Mouse (Mus musculus): ENCODE results near the gene Pagr1b. TPM values are rescaled to one million over a fixed set of nuclear protein-coding genes. Genes with fewer than 3 reads are reported as not detected.

Gene Pagr1b
- polyA plus RNA-seq, 1 experiment from 2014 or later: not detected

- Histone ChIP-seq H3K27me3 (ENCODE audit: insufficient read depth, poor library complexity, severe bottlenecking) (no peaks in the 10 kb centered on the region), H3K9me3 (no peaks in the 10 kb centered on the region), H3K27ac (peak overlapping the region; percentile 96), H3K36me3 (peaks cover 36% of the 10 kb centered on the region), H3K4me1 (peaks cover 16% of the 10 kb centered on the region), H3K4me3 (peak overlapping the region; percentile 91)
- WGBS: 25% methylated on average over 14 of the region's 14 CpGs
- DNase-seq (ENCODE audit: low spot score): no peak
Measured at GRCm38 (mm10) chr7:126976878-126977459, 39.3 kb downstream of the Pagr1b start.

DNA sequence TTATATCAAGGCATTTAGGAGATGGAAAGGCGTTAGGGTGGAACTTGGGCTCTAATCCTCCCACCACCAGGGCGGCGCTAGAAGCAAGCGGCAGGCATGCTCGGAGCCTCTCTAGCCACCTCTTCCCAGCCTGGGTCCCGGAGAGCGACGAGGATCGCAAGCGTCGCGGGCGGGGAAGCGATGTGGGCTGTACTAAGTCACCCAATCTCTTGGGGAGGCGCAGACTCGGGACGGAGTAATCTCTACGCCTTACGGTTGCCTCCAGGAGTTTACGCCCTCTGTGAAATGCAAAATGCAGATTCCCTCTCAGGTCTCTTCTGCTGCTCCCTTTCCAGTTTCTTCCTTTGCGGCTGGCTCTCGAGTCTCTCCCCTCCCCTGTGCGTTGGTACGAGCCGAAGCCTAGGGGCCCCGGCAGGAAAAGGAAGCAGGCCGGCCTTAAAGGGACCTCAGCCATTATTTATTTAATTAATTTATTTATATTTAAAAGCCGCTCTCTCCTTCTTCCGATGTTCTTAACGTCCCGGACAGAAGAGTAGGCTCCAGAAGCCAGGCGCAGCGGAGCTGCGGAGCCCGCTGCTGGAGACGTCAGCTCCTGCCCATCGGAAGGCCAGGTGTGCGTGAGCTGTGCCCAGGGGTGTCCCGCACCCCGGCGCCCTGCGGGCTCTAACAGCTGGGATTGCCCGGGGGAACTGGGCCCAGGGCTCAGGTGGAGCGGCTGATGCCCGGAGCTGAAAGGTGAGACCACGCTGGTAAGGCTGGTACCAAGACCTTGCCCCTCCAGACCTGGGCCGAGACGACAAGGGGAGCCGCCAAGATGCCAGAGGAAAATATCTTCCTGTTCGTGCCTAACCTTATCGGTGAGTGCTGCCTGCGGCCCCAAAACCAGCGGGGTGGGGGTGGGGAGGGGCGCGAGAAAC lies 40.1 kb downstream of the Pagr1b start, which contains the start of gene Cdiptos:
Cdiptos (minus strand) TSS at position 149 of the 917 bp plus-strand sequence.
- H3K4me3 ChIP-seq: peak within 1 kb of the TSS; percentile 91
- peaks cover 35% of the 10 kb centered on the region for H3K36me3 ChIP-seq
- no peaks in the 10 kb centered on the region for H3K27me3 ChIP-seq (ENCODE audit: insufficient read depth, poor library complexity, severe bottlenecking)
- under 1% methylated on average over 55 of the region's 55 CpGs for WGBS
- peaks cover 16% of the 10 kb centered on the region for H3K4me1 ChIP-seq
- H3K9me3 ChIP-seq: no peaks in the 10 kb centered on the region
- DNase-seq (ENCODE audit: low spot score): peak; percentile 98
- peak within 1 kb of the TSS; percentile 96 for H3K27ac ChIP-seq

GRCm38 (mm10) chr7:126975893-126975949 lies 40.6 kb downstream of the Pagr1b start, which contains the start of gene Cdipt:
Gene Cdipt (plus strand): TSS chr7:126975914.
- H3K4me1 ChIP-seq: peaks cover 16% of the 10 kb centered on the region
- no peak for DNase-seq (ENCODE audit: low spot score)
- peak within 1 kb of the TSS; percentile 91 for H3K4me3 ChIP-seq
- 4% methylated on average over 1 of the region's 1 CpGs for WGBS
- no peaks in the 10 kb centered on the region for H3K27me3 ChIP-seq (ENCODE audit: insufficient read depth, poor library complexity, severe bottlenecking)
- H3K27ac ChIP-seq: peak within 1 kb of the TSS; percentile 96
- no peaks in the 10 kb centered on the region for H3K9me3 ChIP-seq
- peaks cover 30% of the 10 kb centered on the region for H3K36me3 ChIP-seq

DNA sequence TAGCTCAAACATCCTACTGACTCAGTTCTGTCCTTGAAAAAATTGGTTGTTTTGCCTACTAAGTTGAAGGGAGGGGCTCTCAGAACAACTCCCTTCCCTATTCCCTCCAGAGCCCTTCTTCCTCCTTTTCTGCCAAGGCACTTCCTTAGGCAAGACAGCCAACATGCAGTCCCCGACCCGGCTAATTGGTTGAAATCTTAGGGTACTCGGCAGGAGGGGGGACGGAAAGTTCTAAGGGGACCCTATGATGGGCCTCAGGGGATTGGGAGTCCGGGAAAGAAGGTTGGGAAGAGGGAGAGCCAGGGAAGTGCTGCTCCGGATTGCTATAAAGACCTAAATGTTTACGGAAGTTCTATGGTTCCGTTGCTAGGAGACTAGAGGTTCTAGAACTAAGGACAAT lies 40.8 kb downstream of the Pagr1b start:
- DNase-seq (ENCODE audit: low spot score): no peak
- no peaks in the 10 kb centered on the region for H3K27me3 ChIP-seq (ENCODE audit: insufficient read depth, poor library complexity, severe bottlenecking)
- H3K27ac ChIP-seq: peak overlapping the region; percentile 96
- 7% methylated on average over 8 of the region's 8 CpGs for WGBS
- no peaks in the 10 kb centered on the region for H3K9me3 ChIP-seq
- peaks cover 29% of the 10 kb centered on the region for H3K36me3 ChIP-seq
- peaks cover 16% of the 10 kb centered on the region for H3K4me1 ChIP-seq
- peak overlapping the region; percentile 91 for H3K4me3 ChIP-seq

DNA sequence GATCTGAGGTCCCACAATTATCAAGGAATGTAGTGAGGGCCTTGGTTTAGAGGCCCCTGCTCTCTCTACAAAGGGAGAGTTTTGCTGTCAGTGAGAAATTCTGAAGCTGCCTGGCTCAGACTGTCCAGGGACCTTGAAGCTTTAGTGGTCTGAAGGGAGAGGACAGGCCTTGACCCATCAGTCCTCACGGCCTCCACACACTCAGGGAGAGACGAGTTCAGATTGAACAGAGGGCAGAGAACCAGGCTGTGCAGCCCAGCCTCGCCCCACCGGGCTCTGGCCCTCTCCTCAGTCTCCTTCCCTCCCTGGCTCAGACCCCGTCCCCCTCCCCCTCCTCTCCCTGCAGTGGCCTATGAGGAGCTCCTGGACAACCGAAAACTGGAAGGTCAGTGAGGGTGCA lies 48.9 kb downstream of the Pagr1b start:
- Histone ChIP-seq H3K4me3 (no peak overlapping the region), H3K27me3 (ENCODE audit: insufficient read depth, poor library complexity, severe bottlenecking) (peaks cover 24% of the 10 kb centered on the region)

GRCm38 (mm10) chr7:126965568-126965967 lies 50.7 kb downstream of the Pagr1b start:
- Histone ChIP-seq H3K27me3 (ENCODE audit: insufficient read depth, poor library complexity, severe bottlenecking) (peaks cover 42% of the 10 kb centered on the region), H3K9me3 (no peaks in the 10 kb centered on the region), H3K4me1 (peaks cover 11% of the 10 kb centered on the region; the same call in 1 of the 2 replicates), H3K27ac (no peak overlapping the region), H3K4me3 (no peak overlapping the region), H3K36me3 (no peaks in the 10 kb centered on the region)
- no peak for DNase-seq (ENCODE audit: low spot score)
- WGBS: 72% methylated on average over 3 of the region's 3 CpGs

More for the DNA sequence above, 48.9 kb downstream of the Pagr1b start:
- Histone ChIP-seq H3K27ac (no peak overlapping the region), H3K9me3 (no peaks in the 10 kb centered on the region), H3K4me1 (peaks cover 11% of the 10 kb centered on the region; the same call in 1 of the 2 replicates), H3K36me3 (no peaks in the 10 kb centered on the region)
- 53% methylated on average over 6 of the region's 6 CpGs for WGBS
- DNase-seq (ENCODE audit: low spot score): no peak

DNA sequence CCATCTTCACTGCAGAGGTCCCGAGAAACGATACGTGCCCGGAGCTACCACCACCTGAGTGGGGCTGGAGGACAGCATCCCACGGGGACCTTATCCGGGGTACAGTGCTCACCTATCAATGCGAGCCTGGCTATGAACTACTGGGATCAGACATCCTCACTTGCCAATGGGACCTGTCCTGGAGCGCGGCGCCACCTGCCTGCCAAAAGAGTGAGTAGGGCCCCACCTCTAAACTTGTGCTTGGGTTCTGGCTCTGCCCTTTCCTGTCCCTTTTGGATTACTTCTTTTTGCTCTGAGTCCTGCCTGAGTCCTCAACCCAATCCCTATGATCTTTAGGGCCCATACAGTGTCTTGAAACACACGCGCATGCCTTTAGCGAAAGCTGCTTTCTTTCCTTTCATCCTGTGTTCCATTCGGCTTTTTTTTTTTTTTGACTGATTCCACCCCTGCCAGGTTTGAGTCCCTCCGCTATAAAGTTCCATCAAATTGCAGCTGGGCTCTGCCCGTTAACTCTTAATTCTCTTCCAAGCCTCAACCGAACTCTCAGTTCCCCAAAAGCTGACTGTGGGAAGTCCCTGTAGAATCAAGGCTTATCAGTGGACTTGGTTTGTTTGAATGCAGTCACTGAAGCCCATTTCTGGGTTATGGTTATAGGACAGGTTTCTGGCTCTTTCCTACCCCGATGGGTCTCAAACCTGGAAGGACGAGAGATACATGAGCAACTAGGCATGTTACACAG lies 52.6 kb downstream of the Pagr1b start:
- Histone ChIP-seq H3K36me3 (no peaks in the 10 kb centered on the region), H3K4me1 (peaks cover 11% of the 10 kb centered on the region; the same call in 1 of the 2 replicates), H3K27ac (no peak overlapping the region), H3K27me3 (ENCODE audit: insufficient read depth, poor library complexity, severe bottlenecking) (peaks cover 44% of the 10 kb centered on the region), H3K4me3 (no peak overlapping the region; the same call in 1 of the 2 replicates), H3K9me3 (no peaks in the 10 kb centered on the region)
- DNase-seq (ENCODE audit: low spot score): no peak
- 25% methylated on average over 19 of the region's 19 CpGs for WGBS

DNA sequence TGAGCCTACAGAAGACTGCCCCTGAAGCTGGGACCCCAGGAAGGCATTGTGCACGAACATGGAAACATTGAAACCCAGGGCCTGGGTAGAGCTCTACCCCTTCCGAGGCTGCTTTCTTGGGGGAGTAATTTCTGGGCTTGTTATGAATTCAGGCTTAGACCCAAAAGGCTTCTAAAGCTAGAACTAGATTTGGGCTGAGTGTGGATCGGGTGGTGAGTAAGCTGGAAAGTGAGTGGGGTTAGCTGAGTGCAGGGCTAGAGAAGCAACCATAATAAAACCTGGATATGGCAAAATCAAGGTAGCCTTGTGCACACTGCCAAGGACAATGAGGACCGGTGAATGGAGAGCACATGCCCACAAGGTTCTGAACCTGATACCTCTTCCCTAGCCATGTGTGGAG lies 54.3 kb downstream of the Pagr1b start:
- peaks cover 11% of the 10 kb centered on the region; the same call in 1 of the 2 replicates for H3K4me1 ChIP-seq
- H3K27me3 ChIP-seq (ENCODE audit: insufficient read depth, poor library complexity, severe bottlenecking): peaks cover 44% of the 10 kb centered on the region
- WGBS: 77% methylated on average over 4 of the region's 4 CpGs
- no peak overlapping the region for H3K4me3 ChIP-seq
- H3K27ac ChIP-seq: no peak overlapping the region
- no peaks in the 10 kb centered on the region for H3K36me3 ChIP-seq
- no peak for DNase-seq (ENCODE audit: low spot score)
- H3K9me3 ChIP-seq: no peaks in the 10 kb centered on the region

GRCm38 (mm10) chr7:126961095-126961494 lies 55.2 kb downstream of the Pagr1b start:
- DNase-seq (ENCODE audit: low spot score): no peak
- H3K4me1 ChIP-seq: peaks cover 8% of the 10 kb centered on the region; the same call in 1 of the 2 replicates
- H3K27me3 ChIP-seq (ENCODE audit: insufficient read depth, poor library complexity, severe bottlenecking): peaks cover 44% of the 10 kb centered on the region
- WGBS: 78% methylated on average over 5 of the region's 5 CpGs
- H3K36me3 ChIP-seq: no peaks in the 10 kb centered on the region
- no peak overlapping the region for H3K27ac ChIP-seq
- no peaks in the 10 kb centered on the region for H3K9me3 ChIP-seq
- H3K4me3 ChIP-seq: no peak overlapping the region

DNA sequence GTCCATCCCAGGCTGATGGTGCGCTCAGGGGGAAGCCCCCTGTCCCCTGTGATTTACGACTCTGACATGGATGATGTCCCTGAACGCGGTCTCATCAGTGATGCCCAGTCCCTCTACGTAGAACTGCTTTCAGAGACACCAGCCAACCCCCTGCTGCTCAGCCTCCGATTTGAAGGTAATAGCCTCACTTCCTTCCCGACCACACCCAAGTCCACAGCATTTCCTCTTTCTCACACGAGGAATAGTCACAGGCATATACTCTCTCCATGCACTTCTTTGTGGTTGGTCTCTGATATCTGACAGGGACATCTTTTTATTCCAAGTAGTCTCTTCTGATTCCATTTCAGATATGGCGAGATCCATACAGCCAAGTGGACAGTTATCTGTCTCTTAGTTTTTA lies 56.5 kb downstream of the Pagr1b start:
- WGBS: 65% methylated on average over 9 of the region's 9 CpGs
- no peak for DNase-seq (ENCODE audit: low spot score)
- Histone ChIP-seq H3K27ac (no peak overlapping the region), H3K36me3 (no peaks in the 10 kb centered on the region), H3K4me3 (no peak overlapping the region), H3K4me1 (peaks cover 8% of the 10 kb centered on the region; the same call in 1 of the 2 replicates), H3K9me3 (no peaks in the 10 kb centered on the region), H3K27me3 (ENCODE audit: insufficient read depth, poor library complexity, severe bottlenecking) (peaks cover 44% of the 10 kb centered on the region)

DNA sequence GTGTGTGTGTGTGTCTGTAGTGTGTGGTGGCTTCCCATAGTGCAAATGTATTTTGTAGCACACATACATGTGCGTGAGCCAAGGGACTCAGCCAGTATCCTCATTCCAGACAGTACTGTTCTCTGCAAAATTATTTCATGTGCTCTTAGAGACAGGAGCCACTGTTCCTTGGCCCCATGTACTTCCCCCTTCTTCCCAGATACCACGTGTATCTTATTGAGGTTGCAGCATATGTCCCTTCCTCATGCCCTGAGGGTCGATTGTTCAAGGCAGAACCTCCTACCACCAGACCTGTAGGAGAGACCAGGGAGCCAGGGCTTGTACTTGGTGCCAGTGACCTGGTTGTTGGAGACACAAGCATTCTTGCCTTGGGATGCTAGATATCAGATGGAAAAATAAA lies 61.2 kb downstream of the Pagr1b start:
- no peaks in the 10 kb centered on the region for H3K36me3 ChIP-seq
- peaks cover 10% of the 10 kb centered on the region for H3K4me1 ChIP-seq
- no peak overlapping the region for H3K4me3 ChIP-seq
- no peaks in the 10 kb centered on the region for H3K9me3 ChIP-seq
- DNase-seq (ENCODE audit: low spot score): no peak
- no peak overlapping the region for H3K27ac ChIP-seq
- 45% methylated on average over 3 of the region's 3 CpGs for WGBS
- peaks cover 42% of the 10 kb centered on the region for H3K27me3 ChIP-seq (ENCODE audit: insufficient read depth, poor library complexity, severe bottlenecking)

DNA sequence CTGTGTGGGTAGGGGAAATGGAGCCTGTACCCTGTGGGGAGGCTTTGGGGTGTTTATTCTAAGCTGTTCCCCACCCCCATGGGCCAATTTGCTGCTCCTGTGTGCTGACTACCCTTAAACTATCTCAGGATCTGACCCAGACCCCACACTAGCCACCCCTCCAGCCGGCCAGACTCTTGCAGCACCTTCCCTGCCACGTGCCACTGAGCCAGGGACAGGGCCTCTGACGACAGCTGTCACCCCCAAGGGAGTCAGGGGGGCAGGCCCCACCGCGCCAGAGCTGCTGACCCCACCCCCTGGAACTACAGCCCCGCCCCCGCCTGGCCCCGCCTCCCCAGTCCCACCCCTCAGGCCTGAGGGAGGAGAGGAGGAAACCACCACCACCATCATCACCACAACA lies 63.6 kb downstream of the Pagr1b start:
- Histone ChIP-seq H3K9me3 (no peaks in the 10 kb centered on the region), H3K36me3 (no peaks in the 10 kb centered on the region), H3K4me3 (no peak overlapping the region), H3K27me3 (ENCODE audit: insufficient read depth, poor library complexity, severe bottlenecking) (peaks cover 62% of the 10 kb centered on the region), H3K27ac (no peak overlapping the region), H3K4me1 (peaks cover 20% of the 10 kb centered on the region)
- no peak for DNase-seq (ENCODE audit: low spot score)
- 2% methylated on average over 8 of the region's 8 CpGs for WGBS

GRCm38 (mm10) chr7:126951741-126952140 lies 64.5 kb downstream of the Pagr1b start:
- Histone ChIP-seq H3K4me3 (no peak overlapping the region), H3K27me3 (ENCODE audit: insufficient read depth, poor library complexity, severe bottlenecking) (peaks cover 62% of the 10 kb centered on the region), H3K4me1 (peaks cover 20% of the 10 kb centered on the region), H3K36me3 (no peaks in the 10 kb centered on the region), H3K9me3 (no peaks in the 10 kb centered on the region), H3K27ac (no peak overlapping the region)
- DNase-seq (ENCODE audit: low spot score): no peak
- WGBS: 9% methylated on average over 4 of the region's 4 CpGs

All from heart, embryonic 10.5 days (tissue).